Mouse (Mus musculus) heart, adult 18-20 months (tissue): ENCODE measurements around the gene Setd3. TPM values are rescaled to one million over a fixed set of nuclear protein-coding genes. Genes with fewer than 3 reads are reported as not detected.

Experiments
- DNase-seq, 2 experiments: peaks; one replicate each; pipeline ENCODE4 v3.0.0; 2021 to 2022; ENCODE audit warnings: mixed read lengths in 1 of 2
- total RNA-seq, 2 experiments: library from RNA; stranded (reverse); gene quantifications; 2 replicates each; pipeline ENCODE4 v1.2.3; 2021

Setd3 gene
- total RNA-seq, 2 experiments from 2014 or later: 89.9 to 97.2 TPM

GRCm38 (mm10) chr12:108143624-108144498 lies 35.3 kb downstream of the Setd3 start:
- DNase-seq: peak in 1 of 2 experiments; percentile 28

GRCm38 (mm10) chr12:108135610-108136208 lies 43.4 kb downstream of the Setd3 start:
- DNase-seq: no peak

GRCm38 (mm10) chr12:108133181-108133580 lies 45.9 kb downstream of the Setd3 start:
- no peak for DNase-seq

GRCm38 (mm10) chr12:108132450-108133070 lies 46.6 kb downstream of the Setd3 start:
- DNase-seq: no peak

GRCm38 (mm10) chr12:108121288-108121687 lies 57.8 kb downstream of the Setd3 start:
- DNase-seq: peak; percentile 33 to 71

- no peak for DNase-seq
Observed at GRCm38 (mm10) chr12:108120434-108120833, 58.7 kb downstream of the Setd3 start.

GRCm38 (mm10) chr12:108119930-108120329 lies 59.2 kb downstream of the Setd3 start:
- no peak for DNase-seq

GRCm38 (mm10) chr12:108118902-108119531 lies 60.1 kb downstream of the Setd3 start:
- no peak for DNase-seq

GRCm38 (mm10) chr12:108118503-108118901 lies 60.6 kb downstream of the Setd3 start:
- DNase-seq: no peak

GRCm38 (mm10) chr12:108111191-108111590 lies 67.9 kb downstream of the Setd3 start:
- no peak for DNase-seq

GRCm38 (mm10) chr12:108110674-108111073 lies 68.4 kb downstream of the Setd3 start:
- DNase-seq: no peak

GRCm38 (mm10) chr12:108109732-108110131 lies 69.4 kb downstream of the Setd3 start:
- DNase-seq: no peak

GRCm38 (mm10) chr12:108108591-108108990 lies 70.5 kb downstream of the Setd3 start:
- DNase-seq: peak; percentile 23 to 45

GRCm38 (mm10) chr12:108103292-108103691 lies 75.8 kb downstream of the Setd3 start:
- DNase-seq: no peak

GRCm38 (mm10) chr12:108102119-108102518 lies 77.0 kb downstream of the Setd3 start:
- no peak for DNase-seq

GRCm38 (mm10) chr12:108100181-108100580 lies 78.9 kb downstream of the Setd3 start:
- no peak for DNase-seq

GRCm38 (mm10) chr12:108098201-108098980 lies 80.7 kb downstream of the Setd3 start:
- DNase-seq: no peak

GRCm38 (mm10) chr12:108097643-108098042 lies 81.5 kb downstream of the Setd3 start:
- no peak for DNase-seq

- no peak for DNase-seq
Observed at GRCm38 (mm10) chr12:108088253-108088652, 90.9 kb downstream of the Setd3 start.

GRCm38 (mm10) chr12:108087489-108087888 lies 91.6 kb downstream of the Setd3 start:
- DNase-seq: no peak

- no peak for DNase-seq
Observed at GRCm38 (mm10) chr12:108078122-108078752, 100.9 kb downstream of the Setd3 start.
